Mouse (Mus musculus): ENCODE data around the gene Snrpb.

Gene Snrpb

GRCm38 (mm10) chr2:130143011-130143410, 36.2 kb downstream of the Snrpb start:
- DNase-seq (ENCODE audit: low spot score), result no peak

GRCm38 (mm10) chr2:130129687-130130086, 49.5 kb downstream of the Snrpb start:
- no peak for DNase-seq (ENCODE audit: low spot score)

DNA sequence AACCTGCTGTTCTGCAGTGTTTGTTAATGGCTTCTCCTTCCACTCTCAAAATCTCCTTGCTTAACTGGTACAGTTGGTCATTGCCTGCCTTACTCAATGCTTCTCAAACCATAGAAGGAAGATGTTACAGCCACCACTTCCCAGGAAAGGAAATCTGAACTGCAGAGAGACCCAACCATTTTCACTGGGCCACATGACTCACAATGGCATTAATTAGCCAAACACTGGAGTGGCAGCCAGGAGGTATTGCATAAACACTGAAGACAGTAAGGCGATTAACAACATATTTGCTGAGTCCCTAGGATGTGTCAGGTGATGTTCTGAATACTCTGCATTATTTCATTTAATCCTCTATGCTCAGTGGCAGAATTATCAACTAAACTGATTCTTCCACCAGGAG, 53.1 kb downstream of the Snrpb start:
- DNase-seq (ENCODE audit: low spot score), result no peak

DNA sequence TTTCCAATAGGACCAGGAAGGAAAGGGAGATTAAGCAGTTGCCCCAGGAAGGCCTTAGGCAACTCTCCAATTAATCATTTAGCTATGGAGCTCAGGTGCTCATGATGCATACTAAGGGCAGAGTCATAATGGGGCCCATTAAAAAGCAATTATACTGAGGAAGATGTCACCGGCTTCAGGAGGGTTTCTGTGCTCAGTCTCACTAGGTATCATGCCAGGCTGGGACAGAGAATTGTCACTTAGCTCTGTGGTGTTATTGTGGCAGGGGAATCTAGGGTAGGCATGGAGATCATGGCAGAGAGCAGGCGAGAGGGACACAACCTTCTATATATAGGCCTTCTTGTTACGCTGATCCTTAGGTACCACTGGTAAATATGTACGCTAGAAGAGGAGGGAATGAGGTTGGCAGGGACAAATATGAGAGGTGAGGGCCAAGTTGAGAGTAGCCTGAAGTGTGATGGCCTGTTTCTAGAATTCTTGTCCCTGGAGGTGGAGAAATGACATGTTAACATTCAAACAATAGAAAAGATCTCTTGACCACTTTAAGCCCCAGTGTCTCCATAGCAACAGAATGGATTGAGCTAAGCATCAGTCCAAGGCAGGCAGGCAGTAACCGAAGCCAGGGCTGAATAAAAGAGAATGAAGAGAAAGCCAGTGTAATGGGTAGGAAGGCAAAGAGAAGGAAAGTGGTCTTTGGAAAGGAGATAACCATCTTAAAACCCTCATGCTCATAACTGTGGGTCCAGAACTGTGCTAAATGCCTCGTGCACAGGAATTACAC, 53.7 kb downstream of the Snrpb start:
- no peak for DNase-seq (ENCODE audit: low spot score)

Data from c-Kit-positive CD71-positive TER-119-positive erythroid progenitor cells, embryonic 14.5 days (primary cell).